Mouse (Mus musculus): ENCODE data around the gene Col4a4. TPM values are rescaled to one million over a fixed set of nuclear protein-coding genes. Genes with fewer than 3 reads are reported as not detected.

The Col4a4 gene
- total RNA-seq (2014; rRNA removed) (0.29 and 0.38 TPM in 2 replicates), polyA plus RNA-seq (2015; fragmentation: Nextera tagmentation; extraction: Ambion mirVana) (0.14 and 0.22 TPM in 2 replicates)

DNA sequence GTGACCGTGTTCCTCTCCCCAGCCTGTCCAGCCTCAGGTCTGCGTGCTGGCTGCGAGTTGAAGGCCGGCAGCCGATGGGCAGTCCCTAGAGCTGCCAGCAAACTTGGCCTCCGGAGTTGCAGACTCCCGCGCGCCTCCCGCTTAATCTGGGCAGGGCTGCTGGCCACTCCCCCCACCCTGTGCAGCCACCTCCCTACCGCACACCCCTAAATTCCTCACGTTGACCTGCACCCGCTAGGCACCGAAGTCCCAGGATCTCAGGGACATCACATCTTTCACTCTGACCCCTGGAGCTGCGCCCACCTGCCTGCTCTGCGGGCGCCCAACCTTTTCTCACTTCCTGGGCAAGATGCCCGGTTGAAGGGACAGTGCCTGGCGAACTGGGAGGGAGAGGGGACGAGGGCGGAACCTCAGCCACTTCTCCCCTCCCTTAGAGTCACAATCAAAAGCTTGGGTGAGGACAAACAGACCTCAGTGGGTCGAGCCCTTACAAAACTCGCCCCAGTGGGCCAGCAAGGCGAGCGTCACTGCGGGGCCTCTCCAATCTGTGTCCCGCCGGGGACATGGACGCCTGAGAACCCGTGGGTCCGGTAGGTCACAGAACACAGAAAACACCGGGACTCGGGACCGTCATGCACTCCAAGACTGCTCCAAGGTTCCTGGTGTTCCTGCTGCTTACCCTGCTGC, at the start of gene Col4a4, which contains the start of gene Col4a3:
Col4a4 (minus strand) TSS at position 137 of the 687 bp plus-strand sequence.
Col4a3 (plus strand) TSS at position 209 of the 687 bp plus-strand sequence.
- peak; percentile 16; the same call in 1 of the 2 replicates for ATAC-seq
- no peak within 1 kb of the TSS for H3K27ac ChIP-seq (ENCODE audit: low read depth, low read length)

DNA sequence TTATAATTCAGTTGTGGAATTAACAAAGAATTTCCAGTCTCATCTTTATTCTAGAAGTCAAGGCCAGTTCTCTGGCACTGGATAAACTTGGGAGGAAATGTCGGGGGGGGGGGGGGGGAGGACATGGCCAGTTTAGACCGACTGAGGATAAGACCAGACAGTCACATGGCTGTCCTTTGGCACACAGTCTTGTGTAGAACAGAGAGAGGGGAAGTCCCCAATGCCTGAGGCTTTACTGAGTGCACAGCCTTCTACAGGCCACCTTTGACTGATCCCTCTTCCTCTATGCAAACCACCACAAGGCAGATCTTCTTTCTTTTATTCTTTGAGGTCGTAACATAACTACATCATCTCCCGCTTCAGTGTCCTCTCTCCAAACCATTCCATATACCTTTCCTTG, 49.7 kb upstream of the Col4a4 start:
- Histone ChIP-seq H3K27me3 (ENCODE audit: insufficient read depth, low read length) (no peaks in the 10 kb centered on the region), H3K36me3 (ENCODE audit: insufficient read depth) (no peaks in the 10 kb centered on the region), H3K9me3 (ENCODE audit: low read length) (no peaks in the 10 kb centered on the region), H3K27ac (ENCODE audit: low read depth, low read length) (no peak overlapping the region), H3K4me3 (ENCODE audit: low read depth, low read length) (no peak overlapping the region), H3K4me1 (ENCODE audit: insufficient read depth) (peaks cover 1% of the 10 kb centered on the region; the same call in 1 of the 2 replicates), H3K4me2 (ENCODE audit: low read depth) (no peak overlapping the region), H3K9ac (no peak overlapping the region)
- TF ChIP-seq CTCF (IDR thresholded peaks at IDR 0.05; ENCODE audit: low read depth): no peak
- ATAC-seq (no peak), DNase-seq (no peak)
- WGBS: 87% methylated on average over 4 of the region's 4 CpGs

More for the DNA sequence above, at the start of gene Col4a4, which contains the start of gene Col4a3:
- 4% methylated on average over 34 of the region's 34 CpGs for WGBS
- H3K27me3 ChIP-seq (ENCODE audit: insufficient read depth, low read length): no peaks in the 10 kb centered on the region; the same call in 1 of the 2 replicates
- peak within 1 kb of the TSS; percentile 26 for H3K4me3 ChIP-seq (ENCODE audit: low read depth, low read length)
- no peaks in the 10 kb centered on the region for H3K9me3 ChIP-seq (ENCODE audit: low read length)
- H3K4me1 ChIP-seq (ENCODE audit: insufficient read depth): peaks cover 6% of the 10 kb centered on the region; the same call in 1 of the 2 replicates
- peak within 1 kb of the TSS; percentile 57 for H3K4me2 ChIP-seq (ENCODE audit: low read depth)
- TF ChIP-seq CTCF (IDR thresholded peaks at IDR 0.05; ENCODE audit: low read depth): no peak
- H3K36me3 ChIP-seq (ENCODE audit: insufficient read depth): no peaks in the 10 kb centered on the region
- no peak for DNase-seq
- 0 out of 2 replicates have a peak within 1 kb of the TSS, but pooled peaks have one; percentile 25 for H3K9ac ChIP-seq

DNA sequence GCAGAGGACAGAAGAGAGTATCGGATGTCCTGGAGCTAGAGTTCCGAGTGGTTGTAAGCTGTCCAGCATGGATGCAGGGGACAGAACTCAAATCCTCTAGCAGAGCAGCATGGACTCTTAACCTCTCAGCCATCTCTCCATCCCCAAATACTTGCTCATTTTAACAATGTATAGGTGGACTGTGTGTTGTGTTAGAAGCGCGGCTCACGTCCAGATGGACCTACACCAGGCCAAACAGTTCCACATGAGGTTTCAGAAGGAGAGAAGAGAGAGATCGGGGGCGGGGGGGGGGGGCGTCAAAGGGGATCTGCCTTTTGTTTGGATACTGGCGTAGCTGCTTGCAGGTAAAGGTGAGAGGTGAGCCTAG, 48.6 kb upstream of the Col4a4 start:
- no peak for DNase-seq
- Histone ChIP-seq H3K9ac (no peak overlapping the region), H3K9me3 (ENCODE audit: low read length) (no peaks in the 10 kb centered on the region), H3K27me3 (ENCODE audit: insufficient read depth, low read length) (no peaks in the 10 kb centered on the region), H3K4me3 (ENCODE audit: low read depth, low read length) (no peak overlapping the region), H3K4me1 (ENCODE audit: insufficient read depth) (no peaks in the 10 kb centered on the region), H3K4me2 (ENCODE audit: low read depth) (no peak overlapping the region), H3K36me3 (ENCODE audit: insufficient read depth) (no peaks in the 10 kb centered on the region), H3K27ac (ENCODE audit: low read depth, low read length) (no peak overlapping the region)
- no peak for ATAC-seq
- TF ChIP-seq CTCF (IDR thresholded peaks at IDR 0.05; ENCODE audit: low read depth): no peak
- WGBS: 90% methylated on average over 9 of the region's 9 CpGs

GRCm38 (mm10) chr1:82634545-82635253, 48.0 kb upstream of the Col4a4 start:
- peak; percentile 49 for DNase-seq
- no peaks in the 10 kb centered on the region for H3K9me3 ChIP-seq (ENCODE audit: low read length)
- H3K4me3 ChIP-seq (ENCODE audit: low read depth, low read length): no peak overlapping the region
- no peaks in the 10 kb centered on the region for H3K4me1 ChIP-seq (ENCODE audit: insufficient read depth)
- no peak overlapping the region for H3K27ac ChIP-seq (ENCODE audit: low read depth, low read length)
- no peak for TF ChIP-seq CTCF (IDR thresholded peaks at IDR 0.05; ENCODE audit: low read depth)
- H3K27me3 ChIP-seq (ENCODE audit: insufficient read depth, low read length): no peaks in the 10 kb centered on the region
- WGBS: 42% methylated on average over 19 of the region's 19 CpGs
- peak; percentile 77 for ATAC-seq
- no peak overlapping the region for H3K9ac ChIP-seq
- no peak overlapping the region for H3K4me2 ChIP-seq (ENCODE audit: low read depth)
- H3K36me3 ChIP-seq (ENCODE audit: insufficient read depth): no peaks in the 10 kb centered on the region

GRCm38 (mm10) chr1:82631169-82631792, 44.6 kb upstream of the Col4a4 start:
- ATAC-seq (no peak), DNase-seq (no peak)
- no peak for TF ChIP-seq CTCF (IDR thresholded peaks at IDR 0.05; ENCODE audit: low read depth)
- H3K4me2 ChIP-seq (ENCODE audit: low read depth): no peak overlapping the region
- no peaks in the 10 kb centered on the region for H3K4me1 ChIP-seq (ENCODE audit: insufficient read depth)
- 82% methylated on average over 6 of the region's 6 CpGs for WGBS
- H3K9ac ChIP-seq: no peak overlapping the region
- H3K36me3 ChIP-seq (ENCODE audit: insufficient read depth): no peaks in the 10 kb centered on the region
- no peaks in the 10 kb centered on the region for H3K27me3 ChIP-seq (ENCODE audit: insufficient read depth, low read length)
- no peak overlapping the region for H3K4me3 ChIP-seq (ENCODE audit: low read depth, low read length)
- no peak overlapping the region for H3K27ac ChIP-seq (ENCODE audit: low read depth, low read length)
- H3K9me3 ChIP-seq (ENCODE audit: low read length): no peaks in the 10 kb centered on the region

DNA sequence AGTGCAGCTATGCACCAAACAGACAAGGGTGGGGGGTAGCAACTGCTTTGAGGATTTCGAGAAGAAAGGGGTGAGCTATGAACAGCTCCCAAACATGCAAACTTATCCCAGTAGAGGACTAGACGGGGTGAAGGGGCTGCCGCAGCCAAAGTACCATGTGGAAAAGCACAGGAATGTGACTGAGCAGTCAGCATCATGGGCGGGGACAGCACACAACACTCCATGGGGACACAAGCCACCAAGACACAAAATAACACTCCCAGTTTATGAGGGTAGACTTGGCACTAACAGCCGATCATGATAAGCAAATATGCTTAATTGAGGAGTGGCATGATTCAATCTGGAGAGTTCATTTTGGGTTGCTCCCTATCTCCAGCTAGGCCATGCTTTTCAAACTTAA, 42.8 kb upstream of the Col4a4 start:
- TF ChIP-seq CTCF (IDR thresholded peaks at IDR 0.05; ENCODE audit: low read depth): no peak
- H3K36me3 ChIP-seq (ENCODE audit: insufficient read depth): no peaks in the 10 kb centered on the region
- ATAC-seq (no peak), DNase-seq (no peak)
- H3K4me2 ChIP-seq (ENCODE audit: low read depth): no peak overlapping the region
- no peaks in the 10 kb centered on the region for H3K4me1 ChIP-seq (ENCODE audit: insufficient read depth)
- no peaks in the 10 kb centered on the region for H3K9me3 ChIP-seq (ENCODE audit: low read length)
- 87% methylated on average over 5 of the region's 5 CpGs for WGBS
- H3K27ac ChIP-seq (ENCODE audit: low read depth, low read length): no peak overlapping the region
- no peak overlapping the region for H3K9ac ChIP-seq
- no peaks in the 10 kb centered on the region for H3K27me3 ChIP-seq (ENCODE audit: insufficient read depth, low read length)
- H3K4me3 ChIP-seq (ENCODE audit: low read depth, low read length): no peak overlapping the region
